Mouse (Mus musculus) testis, adult 2 months (tissue): ENCODE results near the gene 1700030K09Rik.

ENCODE experiments used
- CTCF ChIP-seq: fragments of 200-500 bp; IDR thresholded peaks from 2 replicates; pipeline ENCODE4 v1.5.1; 2012; ENCODE audit warnings: low read depth, mild to moderate bottlenecking, inconsistent platforms, low read length, moderate library complexity; ENCODE audit not compliant: control insufficient read depth, insufficient read depth, insufficient replicate concordance
- POLR2A ChIP-seq: fragments of 200-500 bp; IDR thresholded peaks from 2 replicates; pipeline ENCODE4 v1.6.1; 2012; ENCODE audit warnings: low read depth, mild to moderate bottlenecking, inconsistent platforms, low read length, moderate library complexity; ENCODE audit not compliant: control insufficient read depth

GRCm38 (mm10) chr8:72458457-72458856, 14.8 kb downstream of the 1700030K09Rik start:
- TF ChIP-seq POLR2A (no peak), CTCF (no peak)
